Mouse (Mus musculus) lung, postnatal 0 days (tissue): ENCODE measurements around the gene Fhad1.

Experiments used
- CTCF ChIP-seq: IDR thresholded peaks from 2 replicates; pipeline ENCODE4 v1.5.1; 2016; ENCODE audit warnings: antibody characterized with exemption, mild to moderate bottlenecking
- EP300 ChIP-seq: IDR thresholded peaks from 2 replicates; pipeline ENCODE4 v1.6.1; 2016; ENCODE audit warnings: antibody characterized with exemption, mild to moderate bottlenecking, control low read depth

DNA sequence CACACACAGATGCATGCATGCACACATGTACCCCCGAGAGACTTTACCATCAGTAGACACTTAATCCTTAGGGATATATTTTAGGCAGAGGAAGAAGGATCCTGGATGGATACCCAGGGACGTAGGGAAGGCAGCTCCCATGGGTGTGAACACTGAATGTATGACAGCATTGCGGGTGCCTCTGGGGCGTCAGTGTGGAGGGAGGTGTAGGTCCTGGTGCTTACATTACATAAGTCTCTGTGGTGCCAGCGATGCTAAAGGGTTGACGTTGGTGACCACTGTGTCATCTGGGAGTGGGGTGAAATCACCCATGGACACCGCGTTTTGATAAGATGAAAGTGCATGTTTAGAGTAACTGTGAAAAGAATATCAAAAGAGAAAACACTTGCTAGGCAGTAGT, 54.8 kb downstream of the Fhad1 start:
- TF ChIP-seq CTCF (no peak), EP300 (no peak)
